Mouse (Mus musculus) Patski (cell line): ENCODE measurements at regions not wholly inside any gene's neighbourhood (a gene's known extent, or its start where the extent isn't known, plus 50 kb on each side); places are given as distances from the start of the nearest gene placed in this dataset.
"Not testable (repeated sequence)": the region's sequence is repeated elsewhere in the genome, so short reads cannot be mapped to it uniquely, and the experiment has no call there.

Source experiments
- ATAC-seq: fragments of 100-300 bp; one replicate; pipeline ENCODE4 v1.8.0; 2021
- CTCF ChIA-PET: fragments of 350-600 bp; sonication (Branson Sonifier 250); formaldehyde crosslinking; loops from one replicate; lab custom pipeline; 2022; ENCODE audit warnings: inconsistent platforms; lab: Charles Lee
- POLR2A ChIA-PET: fragments of 350-600 bp; sonication (Branson Sonifier 250); formaldehyde crosslinking; loops from one replicate; lab custom pipeline; 2022; ENCODE audit warnings: antibody characterized with exemption, inconsistent platforms; lab: Charles Lee
- DNase-seq: peaks from one replicate; pipeline ENCODE4 v3.0.0-alpha.2; 2011; ENCODE audit warnings: low read depth, low spot score
- H3K27me3 ChIP-seq: fragments of 371-371 bp; one replicate; pipeline ENCODE4 v1.5.1; 2021
- in situ Hi-C: fragments of 300-500 bp; cut with MboI; formaldehyde crosslinking; loops from 3 replicates; pipeline ENCODE4 v1.11.1; 2018; ENCODE audit warnings: low pct_unique_long_range_greater_than_20kb, mixed read lengths

- ATAC-seq (peak; percentile 99), DNase-seq (peak; percentile 33)
- H3K27me3 ChIP-seq, in situ Hi-C loops, CTCF ChIA-PET, POLR2A ChIA-PET: not testable (repeated sequence)
Observed at GRCm38 (mm10) chr13:74563483-74564330, 69.9 kb upstream of the Zfp825 start.

GRCm38 (mm10) chr13:74564331-74564727 lies 70.5 kb upstream of the Zfp825 start:
- H3K27me3 ChIP-seq, ATAC-seq, CTCF ChIA-PET, in situ Hi-C loops, POLR2A ChIA-PET, DNase-seq: not testable (repeated sequence)

- CTCF ChIA-PET, DNase-seq: not testable (repeated sequence)
Observed at GRCm38 (mm10) chr13:74569967-74570366, 69.4 kb upstream of the Erap1 start.

More at GRCm38 (mm10) chr13:74569967-74570366, 69.4 kb upstream of the Erap1 start:
- ATAC-seq, POLR2A ChIA-PET, H3K27me3 ChIP-seq, in situ Hi-C loops: not testable (repeated sequence)
